Mouse (Mus musculus): ENCODE results near the gene Rtn2. TPM values are rescaled to one million over a fixed set of nuclear protein-coding genes. Genes with fewer than 3 reads are reported as not detected.

The Rtn2 gene
- total and polyA plus RNA-seq, 2 experiments = 0.62 to 0.65 TPM

- Histone ChIP-seq H3K27me3 (ENCODE audit: control insufficient read depth, insufficient read depth, low read length) (no peaks in the 10 kb centered on the region), H3K27ac (replicated peaks; ENCODE audit: insufficient read depth, low read depth, low read length) (peak overlapping the region; percentile 68), H3K4me1 (ENCODE audit: control insufficient read depth, insufficient read depth, low read length) (peaks cover 6% of the 10 kb centered on the region; the same call in 1 of the 2 replicates), H3K36me3 (ENCODE audit: control insufficient read depth, insufficient read depth, low read length) (no peaks in the 10 kb centered on the region), H3K79me2 (ENCODE audit: control insufficient read depth, insufficient read depth, low read length) (peaks cover 28% of the 10 kb centered on the region), H3K4me3 (ENCODE audit: insufficient read depth, low read depth, low read length) (peak overlapping the region; percentile 37), H3K9ac (ENCODE audit: low read depth, low read length) (peak overlapping the region; percentile 37)
- 18% methylated on average over 18 of the region's 19 CpGs for WGBS
- DNase-seq (ENCODE audit: extremely low read depth, low read depth, low spot score) = peak; percentile 18
- TF ChIP-seq POLR2A (IDR thresholded peaks at IDR 0.05; ENCODE audit: extremely low read depth, insufficient read depth, low read length) (no peak), CTCF (IDR thresholded peaks at IDR 0.05; ENCODE audit: low read depth, low read length) (no peak)
Measured at GRCm38 (mm10) chr7:19269721-19270441, 12.5 kb upstream of the Rtn2 start.

- peaks cover 22% of the 10 kb centered on the region for H3K79me2 ChIP-seq (ENCODE audit: control insufficient read depth, insufficient read depth, low read length)
- peak overlapping the region; percentile 83 for H3K27ac ChIP-seq (replicated peaks; ENCODE audit: insufficient read depth, low read depth, low read length)
- WGBS = 4% methylated on average over 20 of the region's 21 CpGs
- no peak for DNase-seq (ENCODE audit: extremely low read depth, low read depth, low spot score)
- TF ChIP-seq CTCF (IDR thresholded peaks at IDR 0.05; ENCODE audit: low read depth, low read length) = no peak
- TF ChIP-seq POLR2A (IDR thresholded peaks at IDR 0.05; ENCODE audit: extremely low read depth, insufficient read depth, low read length) = no peak
- H3K4me3 ChIP-seq (ENCODE audit: insufficient read depth, low read depth, low read length) = peak overlapping the region; percentile 96
- no peaks in the 10 kb centered on the region for H3K27me3 ChIP-seq (ENCODE audit: control insufficient read depth, insufficient read depth, low read length)
- peak overlapping the region; percentile 86 for H3K9ac ChIP-seq (ENCODE audit: low read depth, low read length)
- H3K36me3 ChIP-seq (ENCODE audit: control insufficient read depth, insufficient read depth, low read length) = no peaks in the 10 kb centered on the region
- H3K4me1 ChIP-seq (ENCODE audit: control insufficient read depth, insufficient read depth, low read length) = peaks cover 6% of the 10 kb centered on the region; the same call in 1 of the 2 replicates
Measured at GRCm38 (mm10) chr7:19270509-19271237, 11.8 kb upstream of the Rtn2 start.

- Histone ChIP-seq H3K4me1 (ENCODE audit: control insufficient read depth, insufficient read depth, low read length) (peaks cover 3% of the 10 kb centered on the region; the same call in 1 of the 2 replicates), H3K27ac (replicated peaks; ENCODE audit: insufficient read depth, low read depth, low read length) (peak within 1 kb of the TSS; percentile 91), H3K27me3 (ENCODE audit: control insufficient read depth, insufficient read depth, low read length) (no peaks in the 10 kb centered on the region), H3K36me3 (ENCODE audit: control insufficient read depth, insufficient read depth, low read length) (no peaks in the 10 kb centered on the region), H3K9ac (ENCODE audit: low read depth, low read length) (peak within 1 kb of the TSS; percentile 86), H3K79me2 (ENCODE audit: control insufficient read depth, insufficient read depth, low read length) (peaks cover 19% of the 10 kb centered on the region), H3K4me3 (ENCODE audit: insufficient read depth, low read depth, low read length) (peak within 1 kb of the TSS; percentile 96)
- under 1% methylated on average over 58 of the region's 62 CpGs for WGBS
- TF ChIP-seq POLR2A (IDR thresholded peaks at IDR 0.05; ENCODE audit: extremely low read depth, insufficient read depth, low read length) (peak; percentile 73; the same call in 1 of the 2 replicates), CTCF (IDR thresholded peaks at IDR 0.05; ENCODE audit: low read depth, low read length) (no peak)
- peak; percentile 80 for DNase-seq (ENCODE audit: extremely low read depth, low read depth, low spot score)
Measured at GRCm38 (mm10) chr7:19271238-19272172, 10.9 kb upstream of the Rtn2 start, which contains the start of gene Vasp. TSS of gene Vasp (minus strand) at chr7:19271817.

- peak; percentile 69 for DNase-seq (ENCODE audit: extremely low read depth, low read depth, low spot score)
- Histone ChIP-seq H3K79me2 (ENCODE audit: control insufficient read depth, insufficient read depth, low read length) (peaks cover 14% of the 10 kb centered on the region), H3K4me1 (ENCODE audit: control insufficient read depth, insufficient read depth, low read length) (peaks cover 2% of the 10 kb centered on the region; the same call in 1 of the 2 replicates), H3K27me3 (ENCODE audit: control insufficient read depth, insufficient read depth, low read length) (no peaks in the 10 kb centered on the region), H3K27ac (replicated peaks; ENCODE audit: insufficient read depth, low read depth, low read length) (peak overlapping the region; percentile 91), H3K9ac (ENCODE audit: low read depth, low read length) (peak overlapping the region; percentile 86), H3K36me3 (ENCODE audit: control insufficient read depth, insufficient read depth, low read length) (no peaks in the 10 kb centered on the region), H3K4me3 (ENCODE audit: insufficient read depth, low read depth, low read length) (peak overlapping the region; percentile 96)
- TF ChIP-seq CTCF (IDR thresholded peaks at IDR 0.05; ENCODE audit: low read depth, low read length) (no peak), POLR2A (IDR thresholded peaks at IDR 0.05; ENCODE audit: extremely low read depth, insufficient read depth, low read length) (0 out of 2 replicates have a peak, but pooled peaks have one; percentile 39)
- 1% methylated on average over 36 of the region's 36 CpGs for WGBS
Measured at GRCm38 (mm10) chr7:19272173-19272764, 10.2 kb upstream of the Rtn2 start.

- WGBS = 56% methylated on average over 4 of the region's 4 CpGs
- no peak overlapping the region for H3K27ac ChIP-seq (replicated peaks; ENCODE audit: insufficient read depth, low read depth, low read length)
- peaks cover 8% of the 10 kb centered on the region for H3K27me3 ChIP-seq (ENCODE audit: control insufficient read depth, insufficient read depth, low read length)
- TF ChIP-seq POLR2A (IDR thresholded peaks at IDR 0.05; ENCODE audit: extremely low read depth, insufficient read depth, low read length) = no peak
- peak; percentile 69 for TF ChIP-seq CTCF (IDR thresholded peaks at IDR 0.05; ENCODE audit: low read depth, low read length)
- peaks cover 2% of the 10 kb centered on the region; the same call in 1 of the 2 replicates for H3K79me2 ChIP-seq (ENCODE audit: control insufficient read depth, insufficient read depth, low read length)
- H3K36me3 ChIP-seq (ENCODE audit: control insufficient read depth, insufficient read depth, low read length) = no peaks in the 10 kb centered on the region
- DNase-seq (ENCODE audit: extremely low read depth, low read depth, low spot score) = no peak
- no peaks in the 10 kb centered on the region; the same call in 1 of the 2 replicates for H3K4me1 ChIP-seq (ENCODE audit: control insufficient read depth, insufficient read depth, low read length)
- no peak overlapping the region for H3K4me3 ChIP-seq (ENCODE audit: insufficient read depth, low read depth, low read length)
- no peak overlapping the region for H3K9ac ChIP-seq (ENCODE audit: low read depth, low read length)
Measured at GRCm38 (mm10) chr7:19276253-19276652, 6.2 kb upstream of the Rtn2 start.
